ENCODE assay signal across 12 mouse cellular contexts in genomic region chr12:85638541-85639325, GRCm38 (mm10). TPM values are rescaled to one million over a fixed set of nuclear protein-coding genes. Genes with fewer than 3 reads are reported as not detected.
DNase-seq lines count a peak whose midpoint lies in the region; ATAC-seq and TF ChIP-seq lines count a peak whose summit lies in the region.
"Had no signal": no experiment of that assay in that cellular context is flagged by ENCODE, and none has a peak within 500 bp of the region (broad histone marks: within the 10 kb centered on the region; RNA-seq: fewer than 3 reads in every experiment).

No protein-coding gene starts in this region.

- no peak for TF ChIP-seq CTCF in hindbrain, postnatal 0 days (IDR thresholded peaks at IDR 0.05; ENCODE audit: low read depth)
- no peak for TF ChIP-seq CTCF in CH12.LX (conservative IDR thresholded peaks at IDR 0.05 in 1 of 2, IDR thresholded peaks at IDR 0.05 in 1 of 2; ENCODE audit: low read depth in 2 of 2, low read length in 2 of 2)
- no peak for TF ChIP-seq CTCF in olfactory bulb, adult 2 months (IDR thresholded peaks at IDR 0.05; ENCODE audit: insufficient read depth, low read depth, low read length)
- TF ChIP-seq CTCF in kidney, adult 2 months (conservative IDR thresholded peaks at IDR 0.05; ENCODE audit: insufficient read depth, insufficient read length, low read depth, low read length), result no peak

- 0 out of 2 replicates have a peak, but pooled peaks have one; percentile 33 for ATAC-seq in hindbrain, postnatal 0 days
- no peak for ATAC-seq in hindbrain, embryonic 11.5 days (ENCODE audit: low FRiP score)
- ATAC-seq: Patski had no signal

- H3K36me3 ChIP-seq in hindbrain, postnatal 0 days (ENCODE audit: insufficient read depth, low read length), result peaks cover 4% of the 10 kb centered on the region; the same call in 1 of the 2 replicates
- H3K36me3 ChIP-seq in hindbrain, embryonic 11.5 days (ENCODE audit: control insufficient read depth, insufficient read depth, low read length), result no peaks in the 10 kb centered on the region
- peaks cover 56 to 92% of the 10 kb centered on the region in 2 experiments for H3K36me3 ChIP-seq in CH12.LX (replicated peaks in 1 of 2; ENCODE audit: control insufficient read depth in 1 of 2, insufficient read depth in 1 of 2, low read length in 1 of 2)
- H3K36me3 ChIP-seq in kidney, adult 2 months (ENCODE audit: control insufficient read depth, insufficient read depth, low read length), result no peaks in the 10 kb centered on the region

- DNase-seq in hindbrain, postnatal 0 days (ENCODE audit: low spot score), result no peak
- no peak for DNase-seq in hindbrain, embryonic 11.5 days (ENCODE audit: low spot score)
- DNase-seq in CH12.LX (ENCODE audit: extremely low read depth), result peak; percentile 39
- peak; percentile 17 for DNase-seq in T-cell, adult 2 months (ENCODE audit: low spot score)
- no peak for DNase-seq in right cerebral cortex, postnatal 4 days
- DNase-seq in kidney, adult 2 months, result no peak
- no peak for DNase-seq in urinary bladder, postnatal 4 days (ENCODE audit: low spot score in 2 of 2)

- H3K9ac ChIP-seq in hindbrain, postnatal 0 days (replicated peaks; ENCODE audit: low read length), result no peak overlapping the region
- H3K9ac ChIP-seq in hindbrain, embryonic 11.5 days (ENCODE audit: low read depth, low read length), result no peak overlapping the region
- no peak overlapping the region for H3K9ac ChIP-seq in CH12.LX (ENCODE audit: insufficient read depth, low read depth)
- H3K9ac ChIP-seq: limb, embryonic 12.5 days had no signal

- no peaks in the 10 kb centered on the region for H3K9me3 ChIP-seq in hindbrain, postnatal 0 days (ENCODE audit: low read length)
- H3K9me3 ChIP-seq in hindbrain, embryonic 11.5 days (ENCODE audit: control insufficient read depth, low read length), result no peaks in the 10 kb centered on the region
- no peaks in the 10 kb centered on the region for H3K9me3 ChIP-seq in CH12.LX (replicated peaks; ENCODE audit: low read length)
- H3K9me3 ChIP-seq: limb, embryonic 12.5 days; megakaryocyte, embryonic 14.5 days had no signal

- no peak; the same call in 1 of the 2 replicates for TF ChIP-seq POLR2A in CH12.LX (IDR thresholded peaks at IDR 0.05; ENCODE audit: low read depth, low read length)
- TF ChIP-seq POLR2A in olfactory bulb, adult 2 months (IDR thresholded peaks at IDR 0.05; ENCODE audit: insufficient read depth, low read depth, low read length), result no peak
- no peak for TF ChIP-seq POLR2A in kidney, adult 2 months (IDR thresholded peaks at IDR 0.05; ENCODE audit: low read depth, low read length)

- no peak overlapping the region for H3K4me3 ChIP-seq in hindbrain, postnatal 0 days (ENCODE audit: low read length)
- H3K4me3 ChIP-seq in hindbrain, embryonic 11.5 days (ENCODE audit: low read depth, low read length), result no peak overlapping the region
- H3K4me3 ChIP-seq in CH12.LX (replicated peaks in 1 of 3; ENCODE audit: low read depth in 2 of 3, low read length in 2 of 3, poor library complexity in 1 of 3), result no peak overlapping the region
- no peak overlapping the region for H3K4me3 ChIP-seq in olfactory bulb, adult 2 months (ENCODE audit: insufficient read depth, low read depth, low read length)
- no peak overlapping the region for H3K4me3 ChIP-seq in kidney, adult 2 months (ENCODE audit: insufficient read depth, low read depth, low read length)
- H3K4me3 ChIP-seq: limb, embryonic 12.5 days; megakaryocyte, embryonic 14.5 days had no signal

- no peaks in the 10 kb centered on the region for H3K27me3 ChIP-seq in hindbrain, postnatal 0 days (ENCODE audit: insufficient read depth, low read length)
- H3K27me3 ChIP-seq in hindbrain, embryonic 11.5 days (ENCODE audit: control insufficient read depth, insufficient read depth, low read length), result no peaks in the 10 kb centered on the region
- no peaks in the 10 kb centered on the region for H3K27me3 ChIP-seq in CH12.LX (replicated peaks)
- H3K27me3 ChIP-seq in kidney, adult 2 months (replicated peaks; ENCODE audit: control insufficient read depth, insufficient read depth, low read length), result no peaks in the 10 kb centered on the region
- H3K27me3 ChIP-seq: limb, embryonic 12.5 days; Patski had no signal

- H3K4me2 ChIP-seq in hindbrain, postnatal 0 days (ENCODE audit: low read depth, low read length), result no peak overlapping the region
- H3K4me2 ChIP-seq in hindbrain, embryonic 11.5 days (replicated peaks; ENCODE audit: low read depth, low read length), result no peak overlapping the region
- no peak overlapping the region for H3K4me2 ChIP-seq in CH12.LX (ENCODE audit: insufficient read depth, low read depth, poor library complexity, severe bottlenecking)
- H3K4me2 ChIP-seq: limb, embryonic 12.5 days had no signal

- in situ Hi-C loops in CH12.LX (cut with MboI; ENCODE audit: low pct_ligation_motif_present, low pct_unique_long_range_greater_than_20kb, low sequenced_read_pairs), result no loop called here

- 63% methylated on average over 20 of the region's 20 CpGs for WGBS in hindbrain, postnatal 0 days
- 77% methylated on average over 20 of the region's 20 CpGs for WGBS in hindbrain, embryonic 11.5 days
- 75% methylated on average over 20 of the region's 20 CpGs for WGBS in olfactory bulb, adult 2 months
- 83% methylated on average over 20 of the region's 20 CpGs for WGBS in kidney, adult 2 months

- TF ChIP-seq EP300 in CH12.LX (IDR thresholded peaks at IDR 0.05; ENCODE audit: low read length), result no peak

- H3K4me1 ChIP-seq in hindbrain, postnatal 0 days (ENCODE audit: insufficient read depth, low read length), result peaks cover 6% of the 10 kb centered on the region; the same call in 1 of the 2 replicates
- no peaks in the 10 kb centered on the region for H3K4me1 ChIP-seq in hindbrain, embryonic 11.5 days (replicated peaks; ENCODE audit: control insufficient read depth, insufficient read depth, low read length)
- peaks cover 4 to 54% of the 10 kb centered on the region in 2 experiments; a peak in 2 of 4 replicates for H3K4me1 ChIP-seq in CH12.LX (ENCODE audit: control insufficient read depth in 1 of 2, insufficient read depth in 2 of 2)
- peaks cover 36% of the 10 kb centered on the region for H3K4me1 ChIP-seq in olfactory bulb, adult 2 months (ENCODE audit: control insufficient read depth, insufficient read depth, low read length)
- H3K4me1 ChIP-seq in kidney, adult 2 months (ENCODE audit: control insufficient read depth, insufficient read depth, low read length), result 0 out of 2 replicates have a peak, but pooled peaks cover 2% of the 10 kb centered on the region
- H3K4me1 ChIP-seq: limb, embryonic 12.5 days had no signal

- no peaks in the 10 kb centered on the region for H3K79me2 ChIP-seq in CH12.LX (replicated peaks; ENCODE audit: control insufficient read depth, extremely low read depth, insufficient read depth, poor library complexity, severe bottlenecking)

- dilution Hi-C loops in CH12.LX (cut with MboI; ENCODE audit: extremely low pct_ligation_motif_present, extremely low pct_unique_long_range_greater_than_20kb, low sequenced_read_pairs), result no loop called here

- no peak for TF ChIP-seq RAD21 in CH12.LX (IDR thresholded peaks at IDR 0.05; ENCODE audit: low read depth, low read length)

- no peak overlapping the region for H3K27ac ChIP-seq in hindbrain, postnatal 0 days
- no peak overlapping the region for H3K27ac ChIP-seq in hindbrain, embryonic 11.5 days (ENCODE audit: low read depth, low read length)
- no peak overlapping the region for H3K27ac ChIP-seq in CH12.LX (ENCODE audit: insufficient read depth, low read depth)
- 0 out of 2 replicates have a peak overlapping the region, but pooled peaks have one; percentile 9 for H3K27ac ChIP-seq in olfactory bulb, adult 2 months (ENCODE audit: insufficient read depth, low read depth, low read length)
- no peak overlapping the region for H3K27ac ChIP-seq in kidney, adult 2 months (ENCODE audit: insufficient read depth, low read depth, low read length)
- H3K27ac ChIP-seq: limb, embryonic 12.5 days had no signal

TF ChIP-seq in CH12.LX, 34 proteins besides CTCF, POLR2A, EP300 and RAD21:
- TF ChIP-seq MYC (IDR thresholded peaks at IDR 0.05; ENCODE audit: low read depth, low read length) (no peak), TCF12 (IDR thresholded peaks at IDR 0.05; ENCODE audit: low read depth, low read length) (0 out of 2 replicates have a peak, but pooled peaks have one; percentile 15), BHLHE40 (IDR thresholded peaks at IDR 0.05; ENCODE audit: low read depth, low read length) (peak; percentile 70), MAZ (IDR thresholded peaks at IDR 0.05; ENCODE audit: low read depth, low read length) (no peak)

RNA-seq across cellular contexts. Expression of gene Jdp2, which starts 39.9 kb away (rescaled TPM):
- 11.2 and 15.4 TPM in 2 replicates for total RNA-seq in hindbrain, postnatal 0 days (2014; rRNA removed)
- polyA plus RNA-seq in hindbrain, postnatal 0 days (2015; fragmentation: Nextera tagmentation; extraction: Ambion mirVana), result 0.68 and 0.89 TPM in 2 replicates
- 0.25 and 0.43 TPM in 2 replicates for polyA plus RNA-seq in hindbrain, embryonic 11.5 days (2014; fragmentation: Nextera tagmentation; extraction: Ambion mirVana)
- 86.5 and 88.9 TPM in 2 replicates for total RNA-seq in CH12.LX (2012; rRNA removed)
- total RNA-seq in CH12.LX (2014; rRNA removed), result 64.7 and 67.3 TPM in 2 replicates
- polyA plus RNA-seq in CH12.LX (2012; ENCODE audit: insufficient read length, low read depth), result 104 and 114 TPM in 2 replicates
- not detected in 2 replicates for polyA plus RNA-seq in olfactory bulb, adult 2 months (2012; ENCODE audit: insufficient read depth, insufficient read length, low replicate concordance, missing spikeins)
- 6.2 and 7.7 TPM in 2 replicates for polyA plus RNA-seq in kidney, adult 2 months (2012; rRNA removed)

RNA-seq across cellular contexts. Expression of gene Batf, which starts 47.7 kb away (rescaled TPM):
- total RNA-seq in hindbrain, postnatal 0 days (2014; rRNA removed), result 0.54 TPM in 1 of 2 replicates, not detected in the other
- 1.0 and 1.5 TPM in 2 replicates for polyA plus RNA-seq in hindbrain, postnatal 0 days (2015; fragmentation: Nextera tagmentation; extraction: Ambion mirVana)
- polyA plus RNA-seq in hindbrain, embryonic 11.5 days (2014; fragmentation: Nextera tagmentation; extraction: Ambion mirVana), result 1.8 and 2.2 TPM in 2 replicates
- total RNA-seq in CH12.LX (2012; rRNA removed) (137 and 141 TPM in 2 replicates), CH12.LX (2014; rRNA removed) (128 and 142 TPM in 2 replicates)
- 89.2 and 104 TPM in 2 replicates for polyA plus RNA-seq in CH12.LX (2012; ENCODE audit: insufficient read length, low read depth)
- not detected in 2 replicates for polyA plus RNA-seq in olfactory bulb, adult 2 months (2012; ENCODE audit: insufficient read depth, insufficient read length, low replicate concordance, missing spikeins)
- 1.7 and 2.0 TPM in 2 replicates for polyA plus RNA-seq in kidney, adult 2 months (2012; rRNA removed)
- total RNA-seq: gastrocnemius, adult 8-10 months had no signal
- polyA plus RNA-seq: Patski had no signal

Comparison
In these comparisons a context has a peak if more than half of its experiments do, and no peak if none do; other contexts are left out.
1. DNase-seq: peak in CH12.LX (single experiment) and T-cell, adult 2 months (single experiment); none in hindbrain, postnatal 0 days (single experiment), hindbrain, embryonic 11.5 days (single experiment), right cerebral cortex, postnatal 4 days (single experiment), kidney, adult 2 months (single experiment) and urinary bladder, postnatal 4 days (0 of 2).
2. RNA of gene Jdp2, which starts 39.9 kb away (polyA plus RNA-seq): 104 to 114 TPM in CH12.LX; 6.2 to 7.7 TPM in kidney, adult 2 months, 0.68 to 0.89 TPM in hindbrain, postnatal 0 days, 0.25 to 0.43 TPM in hindbrain, embryonic 11.5 days and not detected in olfactory bulb, adult 2 months; every median in the first group is over 10 times any median in the second.
3. RNA of gene Batf, which starts 47.7 kb away (polyA plus RNA-seq): 89.2 to 104 TPM in CH12.LX; 1.8 to 2.2 TPM in hindbrain, embryonic 11.5 days, 1.7 to 2.0 TPM in kidney, adult 2 months, 1.0 to 1.5 TPM in hindbrain, postnatal 0 days and not detected in olfactory bulb, adult 2 months; every median in the first group is over 10 times any median in the second.